Mouse (Mus musculus) small intestine, adult 2 months (tissue): ENCODE measurements around the gene Rgsl1.
A peak's percentile ranks its signal among the peaks of the same experiment; 100 is the strongest.

ENCODE experiments used
- CTCF ChIP-seq: fragments of 200-500 bp; IDR thresholded peaks from 2 replicates; pipeline ENCODE4 v1.5.1; 2012; ENCODE audit warnings: low read depth, mild to moderate bottlenecking, control low read depth, inconsistent platforms, low read length, moderate library complexity, mixed read lengths; ENCODE audit not compliant: insufficient replicate concordance, insufficient read length; ENCODE audit errors: extremely low read depth
- POLR2A ChIP-seq: fragments of 200-500 bp; IDR thresholded peaks from 2 replicates; pipeline ENCODE4 v1.6.1; 2012; ENCODE audit warnings: low read depth, mild to moderate bottlenecking, control low read depth, inconsistent platforms, low read length, moderate library complexity

DNA sequence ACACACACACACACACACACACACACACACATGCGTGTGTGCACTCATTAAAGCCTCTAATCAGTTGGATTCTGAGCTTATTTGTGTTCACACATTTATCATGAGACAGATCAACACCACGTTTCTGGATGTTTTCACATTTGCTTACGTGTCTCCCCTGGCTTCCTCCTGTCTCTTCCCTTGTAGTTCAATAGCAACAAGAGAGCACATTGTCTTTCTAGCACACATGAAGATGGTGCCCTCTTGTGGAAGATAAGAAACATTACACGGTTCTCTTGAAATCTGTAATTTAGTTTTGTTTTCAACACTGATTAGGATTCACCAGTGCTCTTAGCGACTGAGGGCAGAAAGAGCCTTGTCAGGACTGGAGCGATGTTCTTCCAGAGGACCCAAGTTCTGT is 2.9 kb upstream of the Rgsl1 start:
- TF ChIP-seq CTCF: peak; percentile 34; the same call in 1 of the 2 replicates
- TF ChIP-seq POLR2A: no peak
